Mouse (Mus musculus) adrenal gland, postnatal 0 days (tissue): Measurements from ENCODE around the gene Pop4. TPM values are rescaled to one million over a fixed set of nuclear protein-coding genes. Genes with fewer than 3 reads are reported as not detected.

Experiments
- polyA plus RNA-seq: library from polyadenylated mRNA; unstranded; fragments of >200 nt; fragmentation: Nextera tagmentation; extraction: Ambion mirVana; gene quantifications from 2 replicates; pipeline ENCODE4 v1.2.1, GENCODE M21; 2015

Pop4 gene
- polyA plus RNA-seq = 52.7 and 66.2 TPM in 2 replicates

DNA sequence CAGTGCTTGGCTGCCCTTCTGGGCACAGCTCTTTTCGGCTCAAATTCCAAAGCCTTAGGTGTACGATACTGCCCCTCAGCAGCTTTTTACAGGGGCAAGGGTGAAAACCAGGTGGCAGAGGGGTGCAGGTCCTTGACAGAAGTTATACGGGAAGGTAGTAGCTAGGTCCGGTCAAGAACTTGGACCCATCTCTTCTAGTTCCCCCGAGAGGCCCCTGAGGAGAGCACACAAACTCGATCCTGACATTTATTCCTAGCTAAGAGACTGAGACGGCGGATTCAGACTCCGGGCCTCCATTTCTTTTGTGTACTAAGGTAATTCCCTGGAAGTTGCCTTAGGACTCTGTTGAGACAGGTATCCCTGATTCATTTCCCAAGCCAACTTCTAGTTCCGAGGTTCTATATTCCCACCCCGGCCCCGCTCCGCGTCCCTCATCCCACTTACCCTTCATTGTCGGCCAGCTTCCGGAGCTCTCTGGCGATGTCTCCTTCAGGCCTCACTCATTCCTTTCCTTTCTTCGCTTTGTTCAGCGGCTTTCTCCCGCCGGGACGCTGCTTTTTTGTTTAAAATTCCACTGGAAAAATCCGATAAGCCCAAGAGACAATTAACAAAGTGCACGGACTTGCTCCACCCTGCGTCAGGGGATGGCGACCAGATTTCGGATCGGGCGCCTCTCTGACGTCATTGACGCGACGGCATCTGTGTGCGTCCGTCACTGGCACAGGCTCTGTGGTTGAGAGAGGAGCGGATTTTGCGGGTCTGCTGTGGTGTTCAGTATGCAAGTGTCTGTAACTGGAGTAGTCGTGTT lies at the start of gene Pop4:
Pop4 (minus strand) TSS at position 721 of the 808 bp plus-strand sequence.

DNA sequence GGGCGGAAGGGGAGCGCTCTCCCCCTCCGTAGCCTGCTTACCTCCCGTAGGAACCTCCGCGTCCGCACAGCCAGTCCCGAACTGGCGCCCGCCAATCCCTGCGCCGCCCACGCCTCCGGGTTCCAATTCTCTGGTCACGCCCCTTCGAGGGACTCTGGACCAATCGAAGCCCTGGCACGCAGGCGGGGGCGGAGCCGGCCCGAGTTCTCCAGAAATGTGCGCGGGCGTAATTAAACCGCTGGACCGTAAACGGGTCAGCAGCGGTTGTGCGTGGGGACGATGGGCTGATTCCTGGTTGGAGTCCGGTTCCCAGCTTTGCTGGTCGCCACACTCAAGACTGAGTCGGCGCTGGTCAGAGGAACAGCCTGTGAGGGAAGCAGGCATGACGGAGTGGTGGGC lies 43.3 kb downstream of the Pop4 start, which contains the start of gene Plekhf1:
Plekhf1 (minus strand) TSS at position 117 of the 399 bp plus-strand sequence.

Other genes with a start within 250 kb of the Pop4 start
- gene Uri1, start 247.9 kb downstream of the Pop4 start, polyA plus RNA-seq = 34.1 and 54.0 TPM in 2 replicates
- 15.4 and 16.5 TPM in 2 replicates for gene Ccne1, start 163.9 kb downstream of the Pop4 start, polyA plus RNA-seq
- 15.6 and 22.6 TPM in 2 replicates for gene 1600014C10Rik, start 88.2 kb downstream of the Pop4 start, polyA plus RNA-seq
- gene Plekhf1, start 43.4 kb downstream of the Pop4 start, polyA plus RNA-seq = 2.9 and 4.0 TPM in 2 replicates